Mouse (Mus musculus): ENCODE data around the gene Omt2b. TPM values are rescaled to one million over a fixed set of nuclear protein-coding genes. Genes with fewer than 3 reads are reported as not detected.

Omt2b gene
- polyA plus RNA-seq (2012; rRNA removed): not detected in 2 replicates

GRCm38 (mm10) chr9:78327289-78327688 lies at the start of gene Omt2b:
TSS of gene Omt2b (plus strand) at chr9:78327589.

GRCm38 (mm10) chr9:78289723-78290122 lies 37.7 kb upstream of the Omt2b start, which contains the start of gene Gm10639:
TSS of gene Gm10639 (plus strand) at chr9:78289923.

GRCm38 (mm10) chr9:78314696-78315095 lies 12.7 kb upstream of the Omt2b start, which contains the start of gene Omt2a:
TSS of gene Omt2a (minus strand) at chr9:78314796.

DNA sequence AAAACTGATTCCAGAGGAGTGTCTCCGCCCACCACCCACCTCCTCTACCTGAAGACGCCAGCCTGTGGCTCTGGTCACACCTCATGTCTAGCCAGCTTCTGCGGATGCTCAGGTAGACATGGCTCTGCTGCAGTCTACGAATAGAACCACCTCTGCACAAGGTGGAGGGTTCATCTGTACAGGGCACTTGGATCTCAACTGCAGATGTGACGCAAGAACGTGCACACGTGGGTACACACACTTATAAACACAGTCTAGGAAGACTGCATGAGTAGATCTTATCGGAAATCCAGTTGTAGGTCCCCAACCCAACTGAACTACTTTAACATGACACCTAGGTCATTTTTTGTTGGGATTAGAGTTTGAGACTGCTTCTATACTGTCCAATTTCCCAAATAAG lies 28.2 kb downstream of the Omt2b start, which contains the start of gene Gsta2:
Gene Gsta2, minus strand, starts transcription at position 178 of the 400 bp plus-strand sequence.

GRCm38 (mm10) chr9:78367959-78368358 lies 40.6 kb downstream of the Omt2b start, which contains the start of gene Dppa5a:
TSS of gene Dppa5a (minus strand) at chr9:78368177.

DNA sequence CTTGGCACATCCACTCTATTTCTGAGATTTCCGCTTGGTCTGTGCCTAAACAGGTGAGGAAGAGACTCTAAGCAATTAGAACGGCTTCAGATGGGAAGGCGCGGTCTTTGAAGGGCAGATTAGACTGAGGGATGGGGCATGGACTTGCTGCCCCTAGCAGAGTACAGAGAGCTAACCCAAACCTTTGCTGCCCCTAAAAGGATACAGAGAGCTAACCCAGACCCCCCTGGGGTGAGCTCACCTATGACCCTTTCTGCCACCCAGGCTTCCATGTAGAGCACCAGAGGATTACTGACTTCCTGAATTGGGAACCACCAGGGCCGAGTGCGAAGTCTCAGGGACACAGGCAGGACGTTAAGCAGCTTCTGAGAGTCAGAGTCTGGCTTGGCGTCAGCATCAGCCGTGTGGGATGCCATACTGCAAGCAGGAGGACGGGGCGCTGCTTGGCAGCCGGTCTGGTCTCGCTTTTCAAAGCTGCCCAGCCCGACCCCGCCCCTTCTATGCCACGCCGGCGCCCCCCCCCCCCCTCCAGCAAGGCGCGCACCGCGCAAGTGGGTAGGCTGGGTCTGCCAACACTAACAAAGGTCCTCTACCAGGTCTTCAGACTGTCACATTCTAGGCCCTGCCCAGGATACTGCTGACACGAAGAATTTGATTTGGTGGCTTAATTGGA lies 50.9 kb downstream of the Omt2b start, which contains the start of gene Ooep:
Gene Ooep, minus strand, starts transcription at position 613 of the 673 bp plus-strand sequence.

Other genes starting within 250 kb of the Omt2b start
- 52.9 and 69.2 TPM in 2 replicates for gene Fbxo9, start 218.5 kb upstream of the Omt2b start, polyA plus RNA-seq (2012; rRNA removed)
- 33.0 and 34.6 TPM in 2 replicates for gene Ick, start 218.4 kb upstream of the Omt2b start, polyA plus RNA-seq (2012; rRNA removed)
- gene Gsta4, start 144.8 kb upstream of the Omt2b start, polyA plus RNA-seq (2012; rRNA removed): 7.5 and 10.2 TPM in 2 replicates
- gene Gsta1, start 96.9 kb upstream of the Omt2b start, polyA plus RNA-seq (2012; rRNA removed): 3.2 and 3.5 TPM in 2 replicates
- 0.16 and 0.87 TPM in 2 replicates for gene Gm3776, start 70.5 kb upstream of the Omt2b start, polyA plus RNA-seq (2012; rRNA removed)
- gene Gm10639, start 37.7 kb upstream of the Omt2b start, polyA plus RNA-seq (2012; rRNA removed): not detected in 2 replicates
- gene Omt2a, start 12.8 kb upstream of the Omt2b start, polyA plus RNA-seq (2012; rRNA removed): not detected in 2 replicates
- gene Gsta2, start 28.2 kb downstream of the Omt2b start, polyA plus RNA-seq (2012; rRNA removed): 0.28 TPM in 1 of 2 replicates, not detected in the other
- gene Dppa5a, start 40.6 kb downstream of the Omt2b start, polyA plus RNA-seq (2012; rRNA removed): not detected in 2 replicates
- 0.19 and 0.28 TPM in 2 replicates for gene Ooep, start 51.1 kb downstream of the Omt2b start, polyA plus RNA-seq (2012; rRNA removed)
- 0.30 and 0.41 TPM in 2 replicates for gene Ddx43, start 68.2 kb downstream of the Omt2b start, polyA plus RNA-seq (2012; rRNA removed)
- 0.86 and 1.0 TPM in 2 replicates for gene Cgas, start 115.6 kb downstream of the Omt2b start, polyA plus RNA-seq (2012; rRNA removed)
- 10.2 and 11.1 TPM in 2 replicates for gene Mto1, start 120.6 kb downstream of the Omt2b start, polyA plus RNA-seq (2012; rRNA removed)
- gene Gm17324, start 121.2 kb downstream of the Omt2b start, polyA plus RNA-seq (2012; rRNA removed): not detected in 2 replicates
- 2,114 and 2,981 TPM in 2 replicates for gene Eef1a1, start 161.6 kb downstream of the Omt2b start, polyA plus RNA-seq (2012; rRNA removed)